Mouse (Mus musculus): ENCODE data around the gene Thoc6. TPM values are rescaled to one million over a fixed set of nuclear protein-coding genes. Genes with fewer than 3 reads are reported as not detected.

Gene Thoc6
- polyA plus RNA-seq, 1 experiment from 2014 or later = 45.9 TPM

- no peak overlapping the region for H3K9ac ChIP-seq (ENCODE audit: low read length)
- no peaks in the 10 kb centered on the region for H3K27me3 ChIP-seq (replicated peaks; ENCODE audit: control insufficient read depth, insufficient read depth, low read length)
- no peaks in the 10 kb centered on the region for H3K4me1 ChIP-seq (ENCODE audit: control insufficient read depth, insufficient read depth, low read length)
- H3K9me3 ChIP-seq (replicated peaks; ENCODE audit: control insufficient read depth, low read length) = no peaks in the 10 kb centered on the region
- no peak for DNase-seq (ENCODE audit: low spot score)
- H3K4me3 ChIP-seq (ENCODE audit: low read depth, low read length) = no peak overlapping the region
- H3K4me2 ChIP-seq (ENCODE audit: low read length) = no peak overlapping the region
- WGBS = 88% methylated on average over 8 of the region's 8 CpGs
- ATAC-seq = no peak
- no peak overlapping the region for H3K27ac ChIP-seq (ENCODE audit: low read depth, low read length)
- no peaks in the 10 kb centered on the region for H3K36me3 ChIP-seq (ENCODE audit: control insufficient read depth, insufficient read depth, low read length)
These were observed 42.4 kb downstream of the Thoc6 start for GRCm38 (mm10) chr17:23631241-23631640.

DNA sequence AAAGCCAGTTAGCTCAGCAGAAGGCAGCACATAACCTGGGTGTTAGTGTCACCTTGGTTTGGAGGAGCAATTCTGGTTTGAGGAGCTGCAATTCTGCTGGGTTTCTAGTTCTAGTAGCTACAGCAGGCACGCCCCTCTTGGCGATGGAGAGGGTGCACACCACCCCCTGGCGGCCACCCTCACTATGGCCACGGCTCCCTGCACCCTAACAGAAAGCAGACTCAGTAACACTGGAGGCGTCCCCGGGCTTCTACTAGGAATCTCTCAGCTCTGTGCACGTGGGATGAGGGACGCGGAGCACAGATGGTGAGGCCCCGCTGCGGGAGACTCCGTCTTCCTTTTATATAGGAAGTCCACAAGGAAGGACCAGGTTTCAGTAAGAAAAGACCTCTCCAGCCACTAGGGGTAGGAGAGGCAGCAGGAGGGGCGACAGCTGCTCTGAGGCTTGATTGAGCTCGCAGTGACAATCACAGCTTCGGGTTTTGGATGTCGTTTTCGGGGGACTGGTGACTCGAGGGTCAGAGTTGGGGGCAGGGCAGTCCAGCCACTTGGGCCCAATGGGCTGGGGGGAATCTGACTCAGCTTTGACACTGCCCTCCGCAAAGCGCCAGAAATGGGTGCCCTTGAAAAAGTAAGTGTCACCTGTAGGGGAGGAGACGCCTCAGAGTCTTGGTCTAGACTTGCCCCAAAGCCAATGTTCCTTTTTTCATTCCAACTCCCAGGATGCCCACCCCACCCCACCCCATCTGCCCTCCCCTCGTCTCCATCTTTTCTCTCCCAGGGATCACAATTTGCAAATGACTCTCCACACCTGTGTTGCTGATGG lies 43.3 kb downstream of the Thoc6 start:
- Histone ChIP-seq H3K27me3 (replicated peaks; ENCODE audit: control insufficient read depth, insufficient read depth, low read length) (no peaks in the 10 kb centered on the region), H3K4me3 (ENCODE audit: low read depth, low read length) (no peak overlapping the region), H3K9me3 (replicated peaks; ENCODE audit: control insufficient read depth, low read length) (no peaks in the 10 kb centered on the region), H3K4me2 (ENCODE audit: low read length) (peak overlapping the region; percentile 35), H3K27ac (ENCODE audit: low read depth, low read length) (no peak overlapping the region), H3K9ac (ENCODE audit: low read length) (peak overlapping the region; percentile 29; the same call in 1 of the 2 replicates), H3K4me1 (ENCODE audit: control insufficient read depth, insufficient read depth, low read length) (no peaks in the 10 kb centered on the region), H3K36me3 (ENCODE audit: control insufficient read depth, insufficient read depth, low read length) (no peaks in the 10 kb centered on the region)
- ATAC-seq (peak; percentile 86), DNase-seq (ENCODE audit: low spot score) (peak; percentile 70)
- 18% methylated on average over 22 of the region's 22 CpGs for WGBS

GRCm38 (mm10) chr17:23627813-23628212 lies 45.9 kb downstream of the Thoc6 start:
- 33% methylated on average over 7 of the region's 7 CpGs for WGBS
- Histone ChIP-seq H3K9me3 (replicated peaks; ENCODE audit: control insufficient read depth, low read length) (no peaks in the 10 kb centered on the region), H3K4me3 (ENCODE audit: low read depth, low read length) (no peak overlapping the region), H3K9ac (ENCODE audit: low read length) (no peak overlapping the region), H3K4me1 (ENCODE audit: control insufficient read depth, insufficient read depth, low read length) (no peaks in the 10 kb centered on the region), H3K4me2 (ENCODE audit: low read length) (no peak overlapping the region), H3K27me3 (replicated peaks; ENCODE audit: control insufficient read depth, insufficient read depth, low read length) (no peaks in the 10 kb centered on the region), H3K36me3 (ENCODE audit: control insufficient read depth, insufficient read depth, low read length) (no peaks in the 10 kb centered on the region), H3K27ac (ENCODE audit: low read depth, low read length) (no peak overlapping the region)
- no peak for DNase-seq (ENCODE audit: low spot score)
- ATAC-seq = no peak

DNA sequence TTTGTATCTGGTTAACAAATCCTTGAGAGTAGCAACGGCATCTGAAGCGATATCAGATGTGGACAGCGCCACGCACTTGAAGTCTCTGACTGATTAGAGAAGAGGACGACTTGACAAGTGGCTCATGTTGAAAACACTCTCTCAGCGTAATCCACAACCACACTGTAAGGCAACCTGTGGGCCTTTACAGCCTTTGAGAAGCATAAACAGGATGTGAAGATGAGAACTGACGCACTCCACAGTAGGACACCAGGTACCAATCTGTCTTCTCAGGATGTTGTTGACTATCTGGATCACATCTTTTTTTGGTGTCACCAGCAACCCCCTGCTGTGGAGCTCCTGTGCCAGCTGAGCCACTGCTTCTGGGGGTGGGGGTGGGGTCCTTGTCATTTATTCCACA lies 53.3 kb downstream of the Thoc6 start:
- Histone ChIP-seq H3K9me3 (replicated peaks; ENCODE audit: control insufficient read depth, low read length) (no peaks in the 10 kb centered on the region), H3K27me3 (replicated peaks; ENCODE audit: control insufficient read depth, insufficient read depth, low read length) (no peaks in the 10 kb centered on the region), H3K9ac (ENCODE audit: low read length) (no peak overlapping the region), H3K36me3 (ENCODE audit: control insufficient read depth, insufficient read depth, low read length) (no peaks in the 10 kb centered on the region), H3K27ac (ENCODE audit: low read depth, low read length) (no peak overlapping the region), H3K4me1 (ENCODE audit: control insufficient read depth, insufficient read depth, low read length) (no peaks in the 10 kb centered on the region), H3K4me3 (ENCODE audit: low read depth, low read length) (no peak overlapping the region), H3K4me2 (ENCODE audit: low read length) (no peak overlapping the region)
- DNase-seq (ENCODE audit: low spot score) = no peak
- 85% methylated on average over 7 of the region's 7 CpGs for WGBS
- ATAC-seq = no peak

Other genes with a start within 250 kb of the Thoc6 start
- gene Vmn2r117, start 194.2 kb downstream of the Thoc6 start, polyA plus RNA-seq (2014; fragmentation: Nextera tagmentation; extraction: Ambion mirVana) = not detected in 2 replicates
- 17.6 and 20.9 TPM in 2 replicates for gene Zfp213, start 109.6 kb downstream of the Thoc6 start, polyA plus RNA-seq (2014; fragmentation: Nextera tagmentation; extraction: Ambion mirVana)
- gene Zfp13, start 74.4 kb downstream of the Thoc6 start, polyA plus RNA-seq (2014; fragmentation: Nextera tagmentation; extraction: Ambion mirVana) = 24.1 and 26.0 TPM in 2 replicates
- gene Zscan10, start 73.0 kb downstream of the Thoc6 start, polyA plus RNA-seq (2014; fragmentation: Nextera tagmentation; extraction: Ambion mirVana) = not detected in 2 replicates
- gene Mmp25, start 28.6 kb downstream of the Thoc6 start, polyA plus RNA-seq (2014; fragmentation: Nextera tagmentation; extraction: Ambion mirVana) = 0.62 and 0.90 TPM in 2 replicates
- not detected in 2 replicates for gene Bicdl2, start 13.4 kb downstream of the Thoc6 start, polyA plus RNA-seq (2014; fragmentation: Nextera tagmentation; extraction: Ambion mirVana)
- gene Hcfc1r1, start 286 bp downstream of the Thoc6 start, polyA plus RNA-seq (2014; fragmentation: Nextera tagmentation; extraction: Ambion mirVana) = 107 and 112 TPM in 2 replicates
- gene Tnfrsf12a, start 3.6 kb upstream of the Thoc6 start, polyA plus RNA-seq (2014; fragmentation: Nextera tagmentation; extraction: Ambion mirVana) = 2.6 and 2.9 TPM in 2 replicates
- gene Cldn6, start 5.4 kb upstream of the Thoc6 start, polyA plus RNA-seq (2014; fragmentation: Nextera tagmentation; extraction: Ambion mirVana) = 0.24 and 0.25 TPM in 2 replicates
- gene Cldn9, start 10.1 kb upstream of the Thoc6 start, polyA plus RNA-seq (2014; fragmentation: Nextera tagmentation; extraction: Ambion mirVana) = 1.6 and 2.3 TPM in 2 replicates
- not detected in 2 replicates for gene 1520401A03Rik, start 48.9 kb upstream of the Thoc6 start, polyA plus RNA-seq (2014; fragmentation: Nextera tagmentation; extraction: Ambion mirVana)
- 18.0 and 23.1 TPM in 2 replicates for gene Pkmyt1, start 52.5 kb upstream of the Thoc6 start, polyA plus RNA-seq (2014; fragmentation: Nextera tagmentation; extraction: Ambion mirVana)
- 31.9 and 38.3 TPM in 2 replicates for gene Paqr4, start 67.0 kb upstream of the Thoc6 start, polyA plus RNA-seq (2014; fragmentation: Nextera tagmentation; extraction: Ambion mirVana)
- 0.23 and 0.25 TPM in 2 replicates for gene Kremen2, start 72.0 kb upstream of the Thoc6 start, polyA plus RNA-seq (2014; fragmentation: Nextera tagmentation; extraction: Ambion mirVana)
- gene Flywch1, start 97.7 kb upstream of the Thoc6 start, polyA plus RNA-seq (2014; fragmentation: Nextera tagmentation; extraction: Ambion mirVana) = 129 and 143 TPM in 2 replicates
- gene Flywch2, start 112.2 kb upstream of the Thoc6 start, polyA plus RNA-seq (2014; fragmentation: Nextera tagmentation; extraction: Ambion mirVana) = 36.9 and 44.2 TPM in 2 replicates
- gene Srrm2, start 116.7 kb upstream of the Thoc6 start, polyA plus RNA-seq (2014; fragmentation: Nextera tagmentation; extraction: Ambion mirVana) = 226 and 339 TPM in 2 replicates
- 1,202 and 1,508 TPM in 2 replicates for gene Elob, start 155.3 kb upstream of the Thoc6 start, polyA plus RNA-seq (2014; fragmentation: Nextera tagmentation; extraction: Ambion mirVana)
- gene Prss33, start 162.2 kb upstream of the Thoc6 start, polyA plus RNA-seq (2014; fragmentation: Nextera tagmentation; extraction: Ambion mirVana) = not detected in 2 replicates
- not detected in 2 replicates for gene Prss32, start 170.0 kb upstream of the Thoc6 start, polyA plus RNA-seq (2014; fragmentation: Nextera tagmentation; extraction: Ambion mirVana)
- 0.31 and 0.66 TPM in 2 replicates for gene Prss41, start 170.3 kb upstream of the Thoc6 start, polyA plus RNA-seq (2014; fragmentation: Nextera tagmentation; extraction: Ambion mirVana)
- not detected in 2 replicates for gene Prss21, start 194.2 kb upstream of the Thoc6 start, polyA plus RNA-seq (2014; fragmentation: Nextera tagmentation; extraction: Ambion mirVana)
- not detected in 2 replicates for gene Dcpp1, start 207.0 kb upstream of the Thoc6 start, polyA plus RNA-seq (2014; fragmentation: Nextera tagmentation; extraction: Ambion mirVana)
- not detected in 2 replicates for gene Dcpp2, start 207.0 kb upstream of the Thoc6 start, polyA plus RNA-seq (2014; fragmentation: Nextera tagmentation; extraction: Ambion mirVana)
- gene Dcpp3, start 243.6 kb upstream of the Thoc6 start, polyA plus RNA-seq (2014; fragmentation: Nextera tagmentation; extraction: Ambion mirVana) = not detected in 2 replicates

All from forebrain, embryonic 14.5 days (tissue).